Mouse (Mus musculus) embryonic facial prominence, embryonic 15.5 days (tissue): ENCODE results near the gene Fmn2. TPM values are rescaled to one million over a fixed set of nuclear protein-coding genes. Genes with fewer than 3 reads are reported as not detected.

Experiments
- ATAC-seq: fragments of 200-750 bp; cut with Nextera tagmentation; 2 replicates; pipeline ENCODE4 v1.8.0; 2017; ENCODE audit warnings: low read depth, moderate TSS enrichment; ENCODE audit not compliant: insufficient number of reproducible peaks, low FRiP score, low TSS enrichment
- H3K27ac ChIP-seq: fragments of 300-500 bp; sonication (generic); replicated peaks from 2 replicates; pipeline ENCODE4 v1.5.1; 2015; ENCODE audit warnings: mild to moderate bottlenecking, inconsistent platforms
- H3K27me3 ChIP-seq: fragments of 300-500 bp; sonication (generic); 2 replicates; pipeline ENCODE4 v1.6.1; 2015; ENCODE audit warnings: inconsistent platforms
- H3K36me3 ChIP-seq: fragments of 300-500 bp; sonication (generic); 2 replicates; pipeline ENCODE4 v1.6.1; 2015; ENCODE audit warnings: mild to moderate bottlenecking, inconsistent platforms
- H3K4me1 ChIP-seq: fragments of 300-500 bp; sonication (generic); 2 replicates; pipeline ENCODE4 v1.6.1; 2015; ENCODE audit warnings: inconsistent platforms
- H3K4me2 ChIP-seq: fragments of 300-500 bp; sonication (generic); replicated peaks from 2 replicates; pipeline ENCODE4 v1.6.1; 2015; ENCODE audit warnings: mild to moderate bottlenecking, inconsistent platforms
- H3K4me3 ChIP-seq: fragments of 300-500 bp; sonication (generic); replicated peaks from 2 replicates; pipeline ENCODE4 v1.5.1; 2015; ENCODE audit warnings: mild to moderate bottlenecking, inconsistent platforms
- H3K9ac ChIP-seq: fragments of 300-500 bp; sonication (generic); 2 replicates; pipeline ENCODE4 v1.6.1; 2015; ENCODE audit warnings: inconsistent platforms
- H3K9me3 ChIP-seq: fragments of 300-500 bp; sonication (generic); replicated peaks from 2 replicates; pipeline ENCODE4 v1.6.1; 2016; ENCODE audit warnings: inconsistent platforms
- WGBS: fragments of 180-500 bp; shearing (Covaris S2); methylation state at CpG from one replicate; pipeline ENCODE4 v1.1.7; 2015; 5-methylcytosine and 5-hydroxymethylcytosine counted together
- polyA plus RNA-seq: library from polyadenylated mRNA; unstranded; fragments of >200 nt; fragmentation: Nextera tagmentation; extraction: Ambion mirVana; gene quantifications from 2 replicates; pipeline ENCODE4 v1.2.1, GENCODE M21; 2015

Gene Fmn2
- polyA plus RNA-seq, 1 experiment from 2014 or later: 1.9 TPM

- 79% methylated on average over 1 of the region's 1 CpGs for WGBS
- Histone ChIP-seq H3K27me3 (no peaks in the 10 kb centered on the region), H3K9ac (no peak overlapping the region), H3K4me2 (no peak overlapping the region), H3K36me3 (no peaks in the 10 kb centered on the region), H3K4me3 (no peak overlapping the region), H3K9me3 (no peaks in the 10 kb centered on the region), H3K4me1 (no peaks in the 10 kb centered on the region), H3K27ac (no peak overlapping the region)
- ATAC-seq: no peak
Measured at GRCm38 (mm10) chr1:174630074-174630473, 128.4 kb downstream of the Fmn2 start.

GRCm38 (mm10) chr1:174636291-174636690 is 134.7 kb downstream of the Fmn2 start:
- Histone ChIP-seq H3K4me1 (no peaks in the 10 kb centered on the region), H3K9ac (no peak overlapping the region), H3K27ac (no peak overlapping the region), H3K36me3 (no peaks in the 10 kb centered on the region), H3K4me3 (no peak overlapping the region), H3K9me3 (no peaks in the 10 kb centered on the region), H3K4me2 (no peak overlapping the region), H3K27me3 (no peaks in the 10 kb centered on the region)
- WGBS: 88% methylated on average over 4 of the region's 4 CpGs
- ATAC-seq: no peak

- H3K9ac ChIP-seq: no peak overlapping the region
- no peaks in the 10 kb centered on the region for H3K9me3 ChIP-seq
- no peaks in the 10 kb centered on the region for H3K4me1 ChIP-seq
- no peak for ATAC-seq
- H3K4me3 ChIP-seq: no peak overlapping the region
- no peak overlapping the region for H3K27ac ChIP-seq
- no peaks in the 10 kb centered on the region for H3K27me3 ChIP-seq
- H3K4me2 ChIP-seq: no peak overlapping the region
- H3K36me3 ChIP-seq: no peaks in the 10 kb centered on the region
- WGBS: 68% methylated on average over 6 of the region's 6 CpGs
Measured at GRCm38 (mm10) chr1:174637564-174638085, 136.0 kb downstream of the Fmn2 start.

- Histone ChIP-seq H3K4me1 (no peaks in the 10 kb centered on the region), H3K27ac (no peak overlapping the region), H3K9ac (no peak overlapping the region), H3K9me3 (no peaks in the 10 kb centered on the region), H3K27me3 (no peaks in the 10 kb centered on the region), H3K4me3 (no peak overlapping the region), H3K4me2 (no peak overlapping the region), H3K36me3 (no peaks in the 10 kb centered on the region)
- ATAC-seq: no peak
- WGBS: 77% methylated on average over 1 of the region's 1 CpGs
Measured at GRCm38 (mm10) chr1:174640901-174641300, 139.3 kb downstream of the Fmn2 start.

- Histone ChIP-seq H3K4me2 (no peak overlapping the region), H3K9ac (no peak overlapping the region), H3K4me1 (no peaks in the 10 kb centered on the region), H3K27ac (no peak overlapping the region), H3K36me3 (no peaks in the 10 kb centered on the region), H3K27me3 (no peaks in the 10 kb centered on the region), H3K4me3 (no peak overlapping the region), H3K9me3 (no peaks in the 10 kb centered on the region)
- WGBS: 59% methylated on average over 5 of the region's 5 CpGs
- no peak for ATAC-seq
Measured at GRCm38 (mm10) chr1:174643431-174644010, 141.9 kb downstream of the Fmn2 start.

GRCm38 (mm10) chr1:174649421-174649826 is 147.8 kb downstream of the Fmn2 start:
- Histone ChIP-seq H3K4me1 (no peaks in the 10 kb centered on the region), H3K4me3 (no peak overlapping the region), H3K9ac (no peak overlapping the region), H3K9me3 (no peaks in the 10 kb centered on the region), H3K27ac (no peak overlapping the region), H3K36me3 (no peaks in the 10 kb centered on the region), H3K27me3 (no peaks in the 10 kb centered on the region), H3K4me2 (no peak overlapping the region)
- 0 out of 2 replicates have a peak, but pooled peaks have one; percentile 19 for ATAC-seq
- WGBS: 50% methylated on average over 11 of the region's 11 CpGs

- no peak overlapping the region for H3K27ac ChIP-seq
Measured at GRCm38 (mm10) chr1:174654565-174654964, 152.9 kb downstream of the Fmn2 start.

GRCm38 (mm10) chr1:174655354-174655753 is 153.7 kb downstream of the Fmn2 start:
- 50% methylated on average over 9 of the region's 9 CpGs for WGBS
- no peak overlapping the region for H3K27ac ChIP-seq
- no peak for ATAC-seq
- no peak overlapping the region for H3K4me2 ChIP-seq
- H3K4me1 ChIP-seq: no peaks in the 10 kb centered on the region
- no peaks in the 10 kb centered on the region for H3K27me3 ChIP-seq
- no peak overlapping the region for H3K4me3 ChIP-seq
- H3K36me3 ChIP-seq: no peaks in the 10 kb centered on the region
- no peak overlapping the region for H3K9ac ChIP-seq
- no peaks in the 10 kb centered on the region for H3K9me3 ChIP-seq

More at GRCm38 (mm10) chr1:174654565-174654964, 152.9 kb downstream of the Fmn2 start:
- 47% methylated on average over 5 of the region's 5 CpGs for WGBS
- ATAC-seq: no peak; the same call in 1 of the 2 replicates
- no peak overlapping the region for H3K4me3 ChIP-seq
- no peaks in the 10 kb centered on the region for H3K4me1 ChIP-seq
- no peaks in the 10 kb centered on the region for H3K36me3 ChIP-seq
- no peak overlapping the region for H3K4me2 ChIP-seq
- no peaks in the 10 kb centered on the region for H3K27me3 ChIP-seq
- no peak overlapping the region for H3K9ac ChIP-seq
- no peaks in the 10 kb centered on the region for H3K9me3 ChIP-seq

GRCm38 (mm10) chr1:174656554-174656953 is 154.9 kb downstream of the Fmn2 start:
- Histone ChIP-seq H3K9me3 (no peaks in the 10 kb centered on the region), H3K4me1 (no peaks in the 10 kb centered on the region), H3K36me3 (no peaks in the 10 kb centered on the region), H3K4me2 (no peak overlapping the region), H3K27me3 (no peaks in the 10 kb centered on the region), H3K4me3 (no peak overlapping the region), H3K9ac (no peak overlapping the region), H3K27ac (no peak overlapping the region)
- ATAC-seq: no peak
- WGBS: 90% methylated on average over 4 of the region's 4 CpGs

GRCm38 (mm10) chr1:174659459-174660223 is 158.0 kb downstream of the Fmn2 start:
- no peaks in the 10 kb centered on the region for H3K4me1 ChIP-seq
- 58% methylated on average over 12 of the region's 12 CpGs for WGBS

GRCm38 (mm10) chr1:174665116-174665515 is 163.5 kb downstream of the Fmn2 start:
- Histone ChIP-seq H3K36me3 (no peaks in the 10 kb centered on the region), H3K9ac (no peak overlapping the region), H3K27ac (no peak overlapping the region), H3K4me1 (no peaks in the 10 kb centered on the region), H3K27me3 (no peaks in the 10 kb centered on the region), H3K9me3 (no peaks in the 10 kb centered on the region), H3K4me2 (no peak overlapping the region), H3K4me3 (no peak overlapping the region)
- ATAC-seq: no peak

More at GRCm38 (mm10) chr1:174659459-174660223, 158.0 kb downstream of the Fmn2 start:
- Histone ChIP-seq H3K9me3 (no peaks in the 10 kb centered on the region), H3K27ac (no peak overlapping the region), H3K4me2 (no peak overlapping the region), H3K4me3 (no peak overlapping the region), H3K27me3 (no peaks in the 10 kb centered on the region), H3K9ac (no peak overlapping the region), H3K36me3 (no peaks in the 10 kb centered on the region)
- no peak for ATAC-seq
